Mouse (Mus musculus): ENCODE results near the gene Ccdc69. TPM values are rescaled to one million over a fixed set of nuclear protein-coding genes. Genes with fewer than 3 reads are reported as not detected.

The Ccdc69 gene
- polyA plus RNA-seq, 1 experiment from 2014 or later = 1.9 TPM

DNA sequence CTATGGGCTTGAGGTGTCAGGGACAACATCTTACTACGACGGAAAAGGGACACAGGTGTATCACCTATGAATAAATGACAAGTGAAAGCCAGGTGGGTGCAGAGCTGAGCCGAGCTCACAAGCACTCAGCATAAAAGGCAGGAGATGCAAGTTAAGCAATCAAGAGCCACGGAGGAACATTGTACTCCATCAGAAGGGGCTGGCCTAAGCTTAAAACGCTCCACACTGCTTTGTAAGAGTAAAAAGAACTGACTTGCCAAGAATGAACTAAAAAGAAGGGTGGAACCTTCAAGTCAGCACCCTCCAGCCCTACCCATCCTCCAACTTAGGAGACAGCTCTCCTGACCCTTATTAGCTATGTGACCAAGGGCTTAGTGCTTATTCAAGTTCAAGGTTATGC, 55.4 kb downstream of the Ccdc69 start:
- WGBS = 23% methylated on average over 5 of the region's 5 CpGs
- DNase-seq = peak; percentile 38
- peaks cover 53% of the 10 kb centered on the region for H3K36me3 ChIP-seq (ENCODE audit: insufficient read depth)
- H3K4me1 ChIP-seq (ENCODE audit: insufficient read depth) = peaks cover 42% of the 10 kb centered on the region
- H3K27ac ChIP-seq (ENCODE audit: low read depth) = peak overlapping the region; percentile 99
- no peaks in the 10 kb centered on the region for H3K27me3 ChIP-seq (ENCODE audit: insufficient read depth, low read length)
- H3K9me3 ChIP-seq (ENCODE audit: low read depth, low read length) = no peaks in the 10 kb centered on the region
- ATAC-seq (ENCODE audit: insufficient read depth) = 0 out of 2 replicates have a peak, but pooled peaks have one; percentile 2
- TF ChIP-seq CTCF (IDR thresholded peaks at IDR 0.05; ENCODE audit: low read depth) = no peak
- peak overlapping the region; percentile 33; the same call in 1 of the 2 replicates for H3K9ac ChIP-seq
- peak overlapping the region; percentile 3; the same call in 1 of the 2 replicates for H3K4me3 ChIP-seq (ENCODE audit: low read depth, low read length)
- peak overlapping the region; percentile 48 for H3K4me2 ChIP-seq

DNA sequence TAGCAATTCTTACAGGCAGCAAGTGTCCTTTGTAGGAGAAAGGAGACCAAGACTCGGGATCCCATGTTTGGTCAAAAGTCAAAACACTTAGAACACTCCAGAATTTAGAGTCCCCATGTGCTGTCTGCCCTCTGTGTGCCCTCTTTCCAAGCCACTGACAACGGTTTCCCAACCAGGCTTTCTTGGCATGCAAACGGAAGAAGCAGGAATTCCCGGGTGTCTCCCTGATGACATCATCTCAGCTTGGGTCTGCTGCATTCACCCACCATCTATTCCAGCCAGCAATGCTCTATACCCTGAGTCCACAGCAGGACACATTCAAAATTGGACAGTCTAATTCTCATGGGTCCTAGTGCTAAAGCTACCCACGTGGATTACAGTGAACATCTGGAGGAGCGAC, 56.1 kb downstream of the Ccdc69 start:
- H3K9me3 ChIP-seq (ENCODE audit: low read depth, low read length) = no peaks in the 10 kb centered on the region
- 27% methylated on average over 6 of the region's 6 CpGs for WGBS
- ATAC-seq (ENCODE audit: insufficient read depth) (no peak), DNase-seq (peak; percentile 58)
- H3K36me3 ChIP-seq (ENCODE audit: insufficient read depth) = peaks cover 53% of the 10 kb centered on the region
- H3K4me1 ChIP-seq (ENCODE audit: insufficient read depth) = peaks cover 39% of the 10 kb centered on the region
- H3K4me3 ChIP-seq (ENCODE audit: low read depth, low read length) = no peak overlapping the region
- no peak for TF ChIP-seq CTCF (IDR thresholded peaks at IDR 0.05; ENCODE audit: low read depth)
- H3K9ac ChIP-seq = no peak overlapping the region
- peak overlapping the region; percentile 99 for H3K27ac ChIP-seq (ENCODE audit: low read depth)
- H3K4me2 ChIP-seq = peak overlapping the region; percentile 48; the same call in 1 of the 2 replicates
- H3K27me3 ChIP-seq (ENCODE audit: insufficient read depth, low read length) = no peaks in the 10 kb centered on the region

DNA sequence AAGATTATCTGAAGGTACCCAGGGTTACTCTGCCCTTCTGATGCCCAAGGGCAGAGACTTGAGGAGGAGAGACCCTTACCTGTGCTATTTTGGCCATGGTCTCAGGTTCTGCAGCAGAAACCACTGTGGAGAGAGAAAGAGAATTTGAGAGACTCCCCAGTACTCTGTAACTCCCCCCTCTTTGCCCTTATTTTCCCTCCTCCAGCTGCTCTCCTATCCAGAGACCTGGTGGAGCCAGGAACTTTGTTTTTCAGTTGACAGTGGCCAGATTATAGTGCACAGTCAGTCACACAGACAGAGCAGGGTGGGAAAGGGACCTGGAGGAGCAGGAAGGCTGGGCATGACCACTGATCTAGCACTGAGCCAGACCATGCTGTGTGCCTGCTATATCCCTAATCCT, 56.5 kb downstream of the Ccdc69 start:
- no peak overlapping the region for H3K9ac ChIP-seq
- no peak overlapping the region for H3K4me2 ChIP-seq
- peak overlapping the region; percentile 99; the same call in 1 of the 2 replicates for H3K27ac ChIP-seq (ENCODE audit: low read depth)
- no peak for TF ChIP-seq CTCF (IDR thresholded peaks at IDR 0.05; ENCODE audit: low read depth)
- no peak overlapping the region for H3K4me3 ChIP-seq (ENCODE audit: low read depth, low read length)
- ATAC-seq (ENCODE audit: insufficient read depth) (no peak), DNase-seq (no peak)
- no peaks in the 10 kb centered on the region for H3K9me3 ChIP-seq (ENCODE audit: low read depth, low read length)
- H3K36me3 ChIP-seq (ENCODE audit: insufficient read depth) = peaks cover 51% of the 10 kb centered on the region
- no peaks in the 10 kb centered on the region for H3K27me3 ChIP-seq (ENCODE audit: insufficient read depth, low read length)
- H3K4me1 ChIP-seq (ENCODE audit: insufficient read depth) = peaks cover 37% of the 10 kb centered on the region

DNA sequence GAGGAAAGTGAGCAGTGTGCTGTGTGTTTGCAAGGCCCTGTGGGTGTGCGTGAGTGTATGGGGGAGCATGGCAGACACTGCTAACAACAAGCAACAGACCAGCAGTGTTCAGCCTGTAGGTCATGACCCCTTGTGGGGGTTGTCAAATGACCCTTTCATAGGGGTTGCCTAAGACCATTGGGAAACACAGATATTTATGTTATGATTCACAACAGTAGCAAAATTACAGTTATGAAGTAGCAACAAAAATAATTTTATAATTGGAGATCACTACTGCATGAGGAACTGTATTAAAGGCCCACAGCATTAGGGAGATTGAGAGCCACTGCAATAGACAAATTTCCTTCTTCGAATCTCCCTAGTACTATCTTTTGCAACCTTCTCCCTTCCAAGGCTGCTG, 58.2 kb downstream of the Ccdc69 start:
- H3K36me3 ChIP-seq (ENCODE audit: insufficient read depth) = peaks cover 49% of the 10 kb centered on the region
- no peak overlapping the region for H3K4me3 ChIP-seq (ENCODE audit: low read depth, low read length)
- H3K27ac ChIP-seq (ENCODE audit: low read depth) = no peak overlapping the region
- DNase-seq (no peak), ATAC-seq (ENCODE audit: insufficient read depth) (no peak)
- H3K27me3 ChIP-seq (ENCODE audit: insufficient read depth, low read length) = no peaks in the 10 kb centered on the region
- H3K9me3 ChIP-seq (ENCODE audit: low read depth, low read length) = no peaks in the 10 kb centered on the region
- no peak overlapping the region for H3K9ac ChIP-seq
- WGBS = 73% methylated on average over 2 of the region's 2 CpGs
- no peak overlapping the region for H3K4me2 ChIP-seq
- H3K4me1 ChIP-seq (ENCODE audit: insufficient read depth) = peaks cover 23% of the 10 kb centered on the region
- TF ChIP-seq CTCF (IDR thresholded peaks at IDR 0.05; ENCODE audit: low read depth) = no peak

DNA sequence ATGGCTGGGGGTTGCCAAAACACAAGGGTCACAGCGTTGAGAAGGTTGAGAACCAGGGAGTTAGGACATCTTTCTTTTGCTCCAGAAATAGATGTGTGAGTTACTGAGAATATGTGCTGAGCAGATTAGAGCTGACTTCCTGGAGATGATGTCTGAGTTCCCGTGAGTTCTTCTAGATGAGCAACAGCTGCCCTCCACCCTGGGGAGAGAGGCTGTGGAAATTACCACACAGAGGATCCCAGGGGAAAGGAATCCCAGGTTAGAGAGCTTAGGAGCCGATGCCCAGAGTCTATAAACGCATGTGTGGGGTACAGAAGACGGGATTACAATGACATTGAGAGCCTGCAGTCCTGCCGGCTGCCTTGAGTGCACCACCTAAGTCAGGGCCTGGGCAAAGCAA, 59.9 kb downstream of the Ccdc69 start:
- 58% methylated on average over 6 of the region's 6 CpGs for WGBS
- ATAC-seq (ENCODE audit: insufficient read depth) (no peak), DNase-seq (no peak)
- H3K4me1 ChIP-seq (ENCODE audit: insufficient read depth) = peaks cover 10% of the 10 kb centered on the region
- H3K36me3 ChIP-seq (ENCODE audit: insufficient read depth) = peaks cover 66% of the 10 kb centered on the region
- no peak for TF ChIP-seq CTCF (IDR thresholded peaks at IDR 0.05; ENCODE audit: low read depth)
- H3K27me3 ChIP-seq (ENCODE audit: insufficient read depth, low read length) = no peaks in the 10 kb centered on the region
- H3K4me2 ChIP-seq = no peak overlapping the region
- H3K9ac ChIP-seq = no peak overlapping the region
- H3K27ac ChIP-seq (ENCODE audit: low read depth) = no peak overlapping the region
- no peaks in the 10 kb centered on the region for H3K9me3 ChIP-seq (ENCODE audit: low read depth, low read length)
- no peak overlapping the region for H3K4me3 ChIP-seq (ENCODE audit: low read depth, low read length)

DNA sequence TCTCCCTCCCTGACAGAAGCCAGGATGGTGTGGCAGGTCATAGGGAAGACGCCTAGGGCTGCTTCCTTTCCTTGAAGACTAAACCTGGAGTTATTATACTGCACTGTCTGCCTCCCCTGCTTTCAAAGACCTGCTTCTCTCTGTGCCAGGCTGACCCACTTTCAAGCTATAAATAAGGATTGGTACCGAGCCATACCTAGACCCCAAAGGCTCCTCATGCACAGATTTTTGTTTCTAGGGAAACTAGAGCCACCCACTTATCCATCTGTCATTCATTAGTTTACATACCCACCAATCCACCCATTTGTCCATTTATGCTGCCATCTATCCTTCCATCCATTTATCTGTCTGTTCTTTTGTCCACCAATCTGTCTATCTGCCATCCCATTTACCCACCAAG, 60.7 kb downstream of the Ccdc69 start:
- Histone ChIP-seq H3K4me3 (ENCODE audit: low read depth, low read length) (no peak overlapping the region), H3K36me3 (ENCODE audit: insufficient read depth) (peaks cover 74% of the 10 kb centered on the region), H3K27me3 (ENCODE audit: insufficient read depth, low read length) (no peaks in the 10 kb centered on the region), H3K4me1 (ENCODE audit: insufficient read depth) (peaks cover 3% of the 10 kb centered on the region), H3K9me3 (ENCODE audit: low read depth, low read length) (no peaks in the 10 kb centered on the region), H3K4me2 (no peak overlapping the region), H3K27ac (ENCODE audit: low read depth) (no peak overlapping the region), H3K9ac (no peak overlapping the region)
- no peak for ATAC-seq (ENCODE audit: insufficient read depth)
- 79% methylated on average over 2 of the region's 2 CpGs for WGBS
- no peak for DNase-seq
- TF ChIP-seq CTCF (IDR thresholded peaks at IDR 0.05; ENCODE audit: low read depth) = no peak

DNA sequence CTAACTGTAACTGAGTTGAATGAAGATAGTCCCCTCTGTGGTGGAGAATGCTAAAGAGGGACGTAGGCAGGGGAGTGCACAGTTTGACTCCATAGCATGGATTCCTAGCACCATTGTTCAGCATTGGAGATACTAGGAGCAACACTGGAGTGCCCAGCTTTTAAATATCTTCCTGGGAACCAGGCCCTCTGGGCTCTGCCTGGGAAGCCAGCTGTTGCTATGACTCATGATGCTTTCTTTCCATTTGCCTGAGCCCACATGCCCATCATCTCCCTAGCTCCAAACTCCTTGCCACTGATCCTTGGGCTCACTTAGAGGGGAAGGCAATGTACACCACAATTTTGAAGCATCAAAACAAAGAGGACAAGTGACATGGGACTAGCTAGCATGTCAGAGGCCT, 61.2 kb downstream of the Ccdc69 start:
- Histone ChIP-seq H3K4me1 (ENCODE audit: insufficient read depth) (no peaks in the 10 kb centered on the region), H3K4me2 (no peak overlapping the region), H3K36me3 (ENCODE audit: insufficient read depth) (peaks cover 79% of the 10 kb centered on the region), H3K4me3 (ENCODE audit: low read depth, low read length) (no peak overlapping the region), H3K9me3 (ENCODE audit: low read depth, low read length) (no peaks in the 10 kb centered on the region), H3K9ac (no peak overlapping the region), H3K27me3 (ENCODE audit: insufficient read depth, low read length) (no peaks in the 10 kb centered on the region), H3K27ac (ENCODE audit: low read depth) (no peak overlapping the region)
- no peak for TF ChIP-seq CTCF (IDR thresholded peaks at IDR 0.05; ENCODE audit: low read depth)
- WGBS = 83% methylated on average over 1 of the region's 1 CpGs
- ATAC-seq (ENCODE audit: insufficient read depth) (no peak), DNase-seq (no peak)

DNA sequence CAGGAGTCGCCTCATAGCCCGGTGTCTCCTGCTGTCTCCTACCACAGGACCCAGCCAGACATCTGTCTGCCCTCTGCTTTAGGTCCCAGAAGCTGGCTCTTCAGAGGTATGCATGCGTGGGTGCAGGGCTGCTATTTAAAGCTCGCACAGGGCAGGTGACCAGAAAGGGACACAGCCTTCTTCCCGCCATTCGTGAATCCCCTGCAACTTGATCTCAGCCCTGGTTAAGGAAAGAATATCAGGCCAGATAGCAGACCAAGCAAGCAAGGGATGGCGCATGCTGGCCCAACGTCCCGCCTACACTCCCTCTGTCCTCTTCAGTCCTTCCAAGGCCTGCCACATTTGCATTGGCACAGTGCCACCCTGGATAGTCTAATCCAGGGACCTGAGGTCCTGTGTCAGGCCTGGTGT, 62.1 kb downstream of the Ccdc69 start:
- peak; percentile 69 for DNase-seq
- H3K27ac ChIP-seq (ENCODE audit: low read depth) = 0 out of 2 replicates have a peak overlapping the region, but pooled peaks have one; percentile 26
- H3K4me1 ChIP-seq (ENCODE audit: insufficient read depth) = no peaks in the 10 kb centered on the region
- 58% methylated on average over 9 of the region's 9 CpGs for WGBS
- ATAC-seq (ENCODE audit: insufficient read depth) = 0 out of 2 replicates have a peak, but pooled peaks have one; percentile 52
- no peak for TF ChIP-seq CTCF (IDR thresholded peaks at IDR 0.05; ENCODE audit: low read depth)
- H3K4me3 ChIP-seq (ENCODE audit: low read depth, low read length) = no peak overlapping the region
- peaks cover 82% of the 10 kb centered on the region for H3K36me3 ChIP-seq (ENCODE audit: insufficient read depth)
- H3K9me3 ChIP-seq (ENCODE audit: low read depth, low read length) = no peaks in the 10 kb centered on the region
- H3K27me3 ChIP-seq (ENCODE audit: insufficient read depth, low read length) = no peaks in the 10 kb centered on the region
- no peak overlapping the region for H3K9ac ChIP-seq
- no peak overlapping the region for H3K4me2 ChIP-seq

Data from lung, embryonic 14.5 days (tissue).